Mouse (Mus musculus): ENCODE data around the gene Heg1.
A peak's percentile ranks its signal among the peaks of the same experiment; 100 is the strongest.

GRCm38 (mm10) chr16:33728427-33728826 is 44.3 kb downstream of the Heg1 start:
- peak; percentile 32; the same call in 1 of the 2 replicates for TF ChIP-seq CTCF (IDR thresholded peaks at IDR 0.05; ENCODE audit: low read depth)
- no peak for TF ChIP-seq EP300 (IDR thresholded peaks at IDR 0.05; ENCODE audit: low read depth)

All from liver, postnatal 0 days (tissue).